Mouse (Mus musculus): ENCODE measurements around the gene Tnrc18.

DNA sequence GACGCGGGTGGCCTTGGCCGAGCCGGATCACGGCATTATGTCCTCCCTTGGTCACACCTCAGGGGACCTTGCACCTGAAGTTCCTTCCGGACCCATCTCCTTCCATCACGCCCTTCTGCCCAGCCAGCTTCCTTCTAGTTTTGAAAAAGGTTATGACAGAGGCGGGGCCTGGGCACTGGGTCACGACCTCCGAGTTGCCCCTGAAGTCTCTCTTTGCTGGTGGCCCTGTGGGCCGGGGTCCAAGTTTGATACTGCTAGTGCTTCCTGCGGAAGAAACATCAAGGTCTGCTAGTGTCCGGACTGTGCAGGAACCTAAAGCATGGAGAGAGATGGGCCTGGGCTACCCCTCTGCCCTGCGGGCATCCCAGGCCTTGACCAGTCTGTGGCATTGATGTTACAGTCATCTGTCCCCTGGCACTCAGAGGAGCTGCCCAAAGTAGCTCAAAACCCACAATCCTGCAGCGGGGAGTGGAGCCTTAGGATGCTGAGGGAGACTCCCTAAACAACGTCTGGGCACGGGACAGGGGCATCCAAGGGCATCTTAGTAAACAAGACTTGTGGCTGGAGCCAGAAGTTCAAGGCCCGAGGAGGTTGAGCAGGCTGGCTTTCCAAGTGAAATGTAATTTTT lies 114.8 kb downstream of the Tnrc18 start:
- TF ChIP-seq CTCF (IDR thresholded peaks at IDR 0.05; ENCODE audit: control insufficient read depth, insufficient read depth, low read length) (no peak), POLR2A (IDR thresholded peaks at IDR 0.05; ENCODE audit: borderline replicate concordance, control insufficient read depth, low read depth, low read length) (no peak)

All from bone marrow, adult 2 months (tissue).